Mouse (Mus musculus) E14TG2a.4 (cell line): Measurements from ENCODE around the gene Lrrc17.

Experiments used
- H3K27me3 ChIP-seq: 2 replicates; pipeline ENCODE4 v1.6.1; 2014; ENCODE audit warnings: low read length, control low read depth; ENCODE audit not compliant: insufficient read depth
- H3K36me3 ChIP-seq: 2 replicates; pipeline ENCODE4 v1.6.1; 2014; ENCODE audit warnings: low read length, control low read depth; ENCODE audit not compliant: insufficient read depth
- H3K4me1 ChIP-seq: replicated peaks from 2 replicates; pipeline ENCODE4 v1.6.1; 2014; ENCODE audit warnings: low read depth, low read length, control low read depth
- H3K4me3 ChIP-seq: replicated peaks from 2 replicates; pipeline ENCODE4 v1.5.1; 2014; ENCODE audit warnings: mild to moderate bottlenecking, low read length
- H3K9me3 ChIP-seq: 2 replicates; pipeline ENCODE4 v1.6.1; 2014; ENCODE audit warnings: low read length, control low read depth
- CTCF ChIP-seq: conservative IDR thresholded peaks from 2 replicates; pipeline ENCODE4 v1.5.1; 2014; ENCODE audit warnings: low read length
- NANOG ChIP-seq: IDR thresholded peaks from 2 replicates; pipeline ENCODE4 v1.6.1; 2014; ENCODE audit warnings: borderline replicate concordance, low read length, mixed read lengths
- POU5F1 ChIP-seq: IDR thresholded peaks from 2 replicates; pipeline ENCODE4 v1.6.1; 2014; ENCODE audit warnings: low read length, borderline replicate concordance

Gene Lrrc17

GRCm38 (mm10) chr5:21543409-21544201 is at the start of gene Lrrc17:
Gene Lrrc17 (plus strand): TSS chr5:21543559.
- H3K9me3 ChIP-seq = no peaks in the 10 kb centered on the region
- TF ChIP-seq CTCF (no peak), NANOG (no peak), POU5F1 (no peak)
- no peaks in the 10 kb centered on the region for H3K36me3 ChIP-seq
- H3K4me1 ChIP-seq = 0 out of 2 replicates have a peak, but pooled peaks cover under 1% of the 10 kb centered on the region
- H3K27me3 ChIP-seq = no peaks in the 10 kb centered on the region
- H3K4me3 ChIP-seq = no peak within 1 kb of the TSS

DNA sequence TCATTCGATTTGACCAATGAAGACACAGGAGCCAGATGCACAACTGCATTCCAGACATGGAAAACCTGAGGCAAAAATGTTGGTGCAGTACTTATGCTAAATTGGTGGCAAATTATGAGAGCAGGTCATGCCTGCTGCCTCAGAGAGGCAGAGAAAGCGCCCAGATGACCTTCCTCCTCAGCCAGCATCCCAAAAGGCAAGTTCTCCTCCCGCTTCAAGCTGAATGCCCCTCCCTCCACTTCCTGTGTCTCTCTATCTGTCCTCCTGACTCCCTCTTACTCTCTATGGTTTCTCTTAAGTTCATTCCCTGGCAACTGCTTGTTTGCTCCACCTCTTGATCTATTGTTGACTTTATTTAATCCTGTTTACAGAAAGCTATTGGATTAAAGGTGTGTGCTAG is 48.6 kb upstream of the Lrrc17 start:
- TF ChIP-seq NANOG (no peak), POU5F1 (no peak), CTCF (no peak)
- Histone ChIP-seq H3K27me3 (0 out of 2 replicates have a peak, but pooled peaks cover 3% of the 10 kb centered on the region), H3K9me3 (no peaks in the 10 kb centered on the region), H3K4me3 (no peak overlapping the region), H3K4me1 (0 out of 2 replicates have a peak, but pooled peaks cover 3% of the 10 kb centered on the region), H3K36me3 (no peaks in the 10 kb centered on the region)

DNA sequence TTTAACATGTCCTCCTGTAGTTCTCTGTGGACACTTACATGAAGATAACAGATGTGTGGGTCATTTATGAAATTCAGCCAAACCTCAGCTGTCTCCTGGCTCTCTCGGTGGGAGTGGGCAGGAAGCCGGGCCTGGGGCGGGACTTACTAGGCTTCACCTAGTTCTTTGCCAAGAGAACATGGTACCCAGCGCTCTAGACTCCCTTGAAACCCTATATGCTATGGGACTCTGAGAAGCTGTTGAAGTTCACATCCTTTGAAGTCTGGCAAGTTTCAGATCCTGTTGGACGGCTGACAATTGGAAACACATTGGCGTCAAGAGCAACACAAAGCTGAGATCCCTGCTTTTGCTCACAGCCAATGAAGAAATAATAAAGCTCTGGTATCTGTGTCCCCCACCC is 47.0 kb upstream of the Lrrc17 start:
- H3K27me3 ChIP-seq = 0 out of 2 replicates have a peak, but pooled peaks cover 3% of the 10 kb centered on the region
- no peaks in the 10 kb centered on the region for H3K9me3 ChIP-seq
- H3K4me3 ChIP-seq = no peak overlapping the region
- H3K4me1 ChIP-seq = 0 out of 2 replicates have a peak, but pooled peaks cover 3% of the 10 kb centered on the region
- no peak for TF ChIP-seq CTCF
- H3K36me3 ChIP-seq = no peaks in the 10 kb centered on the region

DNA sequence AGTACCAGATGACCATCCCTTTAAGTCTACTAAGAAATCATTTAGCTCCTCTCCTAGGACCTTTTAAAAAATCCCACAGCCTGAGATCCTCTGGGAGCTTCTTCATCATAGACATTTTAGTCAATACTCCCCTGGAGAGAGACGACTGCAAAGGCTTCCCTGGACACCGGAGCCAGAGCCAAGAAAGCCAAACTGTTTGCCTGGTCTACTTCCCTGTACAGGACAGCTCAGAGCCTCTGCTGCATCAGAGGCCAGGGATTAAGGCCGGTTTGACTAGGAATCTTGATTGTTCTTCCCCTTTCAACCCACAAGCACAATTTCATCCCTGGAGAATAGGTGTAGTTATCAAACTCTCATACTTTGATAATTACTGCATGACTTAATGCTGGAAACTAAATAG is 46.5 kb upstream of the Lrrc17 start:
- Histone ChIP-seq H3K4me3 (no peak overlapping the region), H3K36me3 (no peaks in the 10 kb centered on the region), H3K27me3 (0 out of 2 replicates have a peak, but pooled peaks cover 3% of the 10 kb centered on the region), H3K4me1 (0 out of 2 replicates have a peak, but pooled peaks cover 3% of the 10 kb centered on the region), H3K9me3 (no peaks in the 10 kb centered on the region)
- no peak for TF ChIP-seq CTCF
- no peak for TF ChIP-seq POU5F1
- no peak for TF ChIP-seq NANOG

GRCm38 (mm10) chr5:21498490-21498889 is 44.9 kb upstream of the Lrrc17 start:
- H3K4me1 ChIP-seq = 0 out of 2 replicates have a peak, but pooled peaks cover 3% of the 10 kb centered on the region
- no peaks in the 10 kb centered on the region for H3K36me3 ChIP-seq
- TF ChIP-seq CTCF (no peak), POU5F1 (no peak), NANOG (no peak)
- H3K9me3 ChIP-seq = no peaks in the 10 kb centered on the region
- H3K4me3 ChIP-seq = no peak overlapping the region
- H3K27me3 ChIP-seq = no peaks in the 10 kb centered on the region

DNA sequence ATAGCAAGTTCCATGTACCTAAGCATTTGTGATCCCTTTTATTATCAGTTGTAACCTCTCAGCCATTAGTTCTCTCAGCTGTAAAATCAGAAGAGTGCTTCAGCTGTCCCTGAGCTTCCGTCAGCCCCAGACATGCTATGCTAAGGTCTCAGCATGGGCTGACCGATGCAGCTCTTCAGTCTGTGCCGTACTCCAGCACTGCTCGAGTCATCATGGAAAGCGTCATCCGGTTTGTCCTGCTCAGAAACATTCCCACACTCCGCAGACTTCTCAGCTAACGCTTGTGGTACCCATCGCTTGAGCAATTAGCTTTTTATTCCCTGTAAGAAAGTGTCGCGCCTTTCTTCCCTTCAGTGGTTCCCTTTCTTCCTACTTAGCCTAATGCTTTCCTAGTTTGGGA is 44.4 kb upstream of the Lrrc17 start:
- TF ChIP-seq CTCF (no peak), NANOG (no peak), POU5F1 (no peak)
- no peaks in the 10 kb centered on the region for H3K36me3 ChIP-seq

DNA sequence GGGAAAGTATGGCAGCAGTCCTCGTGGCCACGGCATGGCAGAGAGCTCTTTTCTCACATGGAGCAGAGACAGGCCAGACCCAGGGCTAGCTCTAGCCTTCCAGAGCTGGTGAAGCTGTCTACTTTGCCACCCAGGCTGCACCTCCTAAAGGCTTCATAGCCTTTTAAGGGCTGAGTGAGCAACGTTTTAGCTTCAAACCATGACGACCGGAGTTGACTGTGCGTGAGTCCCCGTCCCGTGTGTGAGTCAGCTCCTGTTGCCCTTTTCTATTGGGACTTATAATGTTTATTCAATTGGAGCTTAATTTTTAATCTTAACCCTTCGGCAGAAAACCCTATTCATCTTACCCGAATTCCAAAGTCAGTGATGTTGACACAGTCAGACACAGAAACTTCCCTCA is 43.2 kb upstream of the Lrrc17 start:
- Histone ChIP-seq H3K4me1 (no peaks in the 10 kb centered on the region), H3K9me3 (no peaks in the 10 kb centered on the region), H3K27me3 (no peaks in the 10 kb centered on the region), H3K4me3 (no peak overlapping the region), H3K36me3 (no peaks in the 10 kb centered on the region)
- TF ChIP-seq CTCF (no peak), NANOG (no peak), POU5F1 (no peak)

More for the DNA sequence above, 44.4 kb upstream of the Lrrc17 start:
- Histone ChIP-seq H3K4me1 (0 out of 2 replicates have a peak, but pooled peaks cover 3% of the 10 kb centered on the region), H3K4me3 (no peak overlapping the region), H3K9me3 (no peaks in the 10 kb centered on the region), H3K27me3 (no peaks in the 10 kb centered on the region)

DNA sequence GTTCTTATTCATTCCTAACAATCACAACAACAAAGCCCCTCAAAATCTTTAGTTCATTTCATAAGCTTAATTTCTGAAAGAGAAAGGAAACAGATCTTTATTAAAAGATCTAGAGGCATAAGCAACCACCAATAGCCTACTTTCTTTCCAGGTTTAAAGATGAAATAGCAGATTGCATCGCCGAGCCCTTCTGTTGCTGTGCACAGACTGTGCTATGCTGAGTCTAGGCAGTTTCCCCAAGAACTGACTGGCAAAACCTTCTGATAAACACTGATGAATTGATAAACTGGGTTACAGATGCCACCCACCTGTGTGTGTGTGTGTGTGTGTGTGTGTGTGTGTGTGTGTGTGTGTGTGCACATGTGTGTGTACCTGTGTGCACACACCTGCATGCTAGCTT is 42.4 kb upstream of the Lrrc17 start:
- no peaks in the 10 kb centered on the region for H3K9me3 ChIP-seq
- H3K4me1 ChIP-seq = no peaks in the 10 kb centered on the region
- no peak overlapping the region for H3K4me3 ChIP-seq
- no peaks in the 10 kb centered on the region for H3K27me3 ChIP-seq
- H3K36me3 ChIP-seq = no peaks in the 10 kb centered on the region
- TF ChIP-seq CTCF (no peak), POU5F1 (no peak), NANOG (no peak)

- TF ChIP-seq NANOG (no peak), CTCF (no peak), POU5F1 (no peak)
- H3K27me3 ChIP-seq = no peaks in the 10 kb centered on the region
- H3K36me3 ChIP-seq = no peaks in the 10 kb centered on the region
Observed at GRCm38 (mm10) chr5:21502936-21503610, 40.3 kb upstream of the Lrrc17 start.

More at GRCm38 (mm10) chr5:21502936-21503610, 40.3 kb upstream of the Lrrc17 start:
- H3K4me3 ChIP-seq = no peak overlapping the region
- no peaks in the 10 kb centered on the region for H3K9me3 ChIP-seq
- no peaks in the 10 kb centered on the region for H3K4me1 ChIP-seq
